Mouse (Mus musculus): ENCODE results near the gene Htr6. TPM values are rescaled to one million over a fixed set of nuclear protein-coding genes. Genes with fewer than 3 reads are reported as not detected.
A peak's percentile ranks its signal among the peaks of the same experiment; 100 is the strongest.

Htr6 gene
- total RNA-seq (2021), result not detected
- long read RNA-seq, experiment 1, result 0 reads
- long read RNA-seq, experiment 2, result 0 reads

- intact Hi-C loops (cut with DNase I; ENCODE audit: low total_unique reads), result loop anchor here (5.0 kb wide), 1 partner anchor 153 kb away; no protein-coding TSS in a partner anchor
- DNase-seq, result no peak
Observed at GRCm38 (mm10) chr4:139075041-139075711, at the start of gene Htr6. TSS of gene Htr6 (minus strand) at chr4:139075570.

GRCm38 (mm10) chr4:139124940-139125339, 49.6 kb upstream of the Htr6 start:
- intact Hi-C loops (cut with DNase I; ENCODE audit: low total_unique reads), result no loop called here
- no peak for DNase-seq

GRCm38 (mm10) chr4:139122557-139122956, 47.2 kb upstream of the Htr6 start:
- intact Hi-C loops (cut with DNase I; ENCODE audit: low total_unique reads), result no loop called here
- no peak for DNase-seq

GRCm38 (mm10) chr4:139120998-139121397, 45.6 kb upstream of the Htr6 start:
- intact Hi-C loops (cut with DNase I; ENCODE audit: low total_unique reads), result no loop called here

DNA sequence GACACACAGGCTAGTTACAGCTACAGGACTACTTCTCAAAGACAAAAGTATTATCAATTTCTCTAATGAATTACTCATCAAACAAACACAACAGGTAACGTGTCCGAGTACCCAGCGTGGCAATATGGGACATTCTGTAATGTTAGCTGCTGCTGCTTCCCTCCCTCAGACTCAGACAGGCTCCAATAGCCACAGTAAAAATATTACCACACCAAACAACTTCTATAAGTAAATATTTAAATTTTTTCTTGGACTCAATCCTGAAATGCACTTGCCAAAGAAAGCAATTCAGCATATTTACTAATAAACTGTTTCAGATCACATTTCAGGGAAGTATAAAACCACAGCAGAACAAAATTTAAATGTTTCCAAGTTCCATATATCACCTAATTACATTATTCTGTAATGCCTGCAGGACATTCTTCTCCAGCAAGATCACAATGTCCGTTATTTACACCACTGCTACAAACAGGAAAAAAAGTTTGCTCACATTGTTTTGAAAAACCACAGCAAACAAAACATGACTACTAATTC, 45.0 kb upstream of the Htr6 start:
- intact Hi-C loops (cut with DNase I; ENCODE audit: low total_unique reads), result no loop called here
- DNase-seq, result no peak

More at GRCm38 (mm10) chr4:139120998-139121397, 45.6 kb upstream of the Htr6 start:
- DNase-seq, result no peak

- intact Hi-C loops (cut with DNase I; ENCODE audit: low total_unique reads), result no loop called here
- DNase-seq, result no peak
Observed at GRCm38 (mm10) chr4:139116356-139117063, 41.1 kb upstream of the Htr6 start.

GRCm38 (mm10) chr4:139115721-139116120, 40.4 kb upstream of the Htr6 start:
- intact Hi-C loops (cut with DNase I; ENCODE audit: low total_unique reads), result no loop called here
- DNase-seq, result no peak

DNA sequence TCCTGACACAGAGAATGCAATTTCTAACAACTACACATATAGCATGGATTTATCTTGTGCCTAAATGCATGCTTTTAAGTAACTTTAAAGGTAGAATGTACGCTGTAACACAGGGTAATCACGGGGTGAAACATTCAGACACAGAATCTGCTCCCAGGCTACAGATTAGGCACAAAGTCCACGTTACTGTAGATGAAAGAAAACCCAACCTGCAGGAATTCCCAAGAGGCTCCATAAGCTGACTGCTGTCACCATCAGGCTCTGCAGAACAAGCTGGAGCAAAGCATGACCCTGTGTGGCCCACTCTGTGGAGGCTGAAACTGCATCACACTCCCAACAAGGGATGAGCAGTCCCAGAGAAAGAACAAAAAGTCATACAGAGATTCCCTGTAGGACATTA, 37.1 kb upstream of the Htr6 start:
- DNase-seq, result no peak
- intact Hi-C loops (cut with DNase I; ENCODE audit: low total_unique reads), result no loop called here

- intact Hi-C loops (cut with DNase I; ENCODE audit: low total_unique reads), result no loop called here
Observed at GRCm38 (mm10) chr4:139111421-139111820, 36.1 kb upstream of the Htr6 start.

DNA sequence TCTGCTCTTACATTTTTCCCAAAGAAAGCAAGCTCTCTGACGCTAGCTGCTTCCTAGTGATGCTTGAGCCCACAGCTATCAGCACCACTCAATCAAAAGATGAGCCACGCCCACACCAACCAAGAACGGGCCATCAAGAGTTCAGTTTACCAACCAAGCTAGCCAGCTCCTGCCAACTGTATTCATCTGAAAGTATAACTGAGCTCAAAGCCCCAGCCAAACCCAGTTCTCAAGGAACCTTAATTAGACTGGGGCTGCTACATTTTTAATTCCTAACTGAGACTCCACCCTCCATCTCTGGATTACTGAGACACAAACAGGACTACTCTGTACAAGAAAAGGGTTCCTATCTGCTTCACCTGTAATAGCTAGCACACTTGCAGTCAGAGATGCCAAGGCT, 35.5 kb upstream of the Htr6 start:
- intact Hi-C loops (cut with DNase I; ENCODE audit: low total_unique reads), result no loop called here
- no peak for DNase-seq

More at GRCm38 (mm10) chr4:139111421-139111820, 36.1 kb upstream of the Htr6 start:
- no peak for DNase-seq

- intact Hi-C loops (cut with DNase I; ENCODE audit: low total_unique reads), result no loop called here
Observed at GRCm38 (mm10) chr4:139105453-139105852, 30.1 kb upstream of the Htr6 start.

GRCm38 (mm10) chr4:139101546-139101945, 26.2 kb upstream of the Htr6 start:
- no peak for DNase-seq
- intact Hi-C loops (cut with DNase I; ENCODE audit: low total_unique reads), result no loop called here

More at GRCm38 (mm10) chr4:139105453-139105852, 30.1 kb upstream of the Htr6 start:
- no peak for DNase-seq

- DNase-seq, result no peak
- intact Hi-C loops (cut with DNase I; ENCODE audit: low total_unique reads), result no loop called here
Observed at GRCm38 (mm10) chr4:139100326-139100725, 25.0 kb upstream of the Htr6 start.

- DNase-seq, result no peak
- intact Hi-C loops (cut with DNase I; ENCODE audit: low total_unique reads), result no loop called here
Observed at GRCm38 (mm10) chr4:139096201-139096600, 20.8 kb upstream of the Htr6 start.

DNA sequence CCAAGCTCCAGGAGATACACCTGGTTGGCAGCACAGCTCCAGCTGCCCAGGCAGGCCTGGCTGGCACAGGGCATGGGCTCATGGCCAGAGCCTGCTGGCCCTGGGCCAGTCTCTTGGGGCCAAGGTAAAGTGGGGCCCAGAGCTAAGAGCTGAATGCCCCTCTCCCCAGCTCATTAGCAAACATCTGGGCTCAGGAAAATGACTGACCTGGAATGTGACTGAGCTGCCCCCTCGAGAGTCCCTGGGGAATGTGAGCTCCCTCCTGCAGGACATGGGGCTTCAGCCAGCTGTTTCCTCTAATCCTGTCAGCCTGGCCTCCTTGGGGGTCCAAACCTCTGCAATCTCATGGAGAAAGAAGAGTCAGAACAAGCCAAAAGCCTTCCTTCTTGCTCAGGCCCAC, 20.0 kb upstream of the Htr6 start:
- no peak for DNase-seq
- intact Hi-C loops (cut with DNase I; ENCODE audit: low total_unique reads), result no loop called here

- intact Hi-C loops (cut with DNase I; ENCODE audit: low total_unique reads), result no loop called here
- DNase-seq, result no peak
Observed at GRCm38 (mm10) chr4:139093196-139093530, 17.8 kb upstream of the Htr6 start.

- intact Hi-C loops (cut with DNase I; ENCODE audit: low total_unique reads), result no loop called here
- DNase-seq, result peak; percentile 83
Observed at GRCm38 (mm10) chr4:139092356-139093195, 17.2 kb upstream of the Htr6 start, which contains the start of gene Nbl1. TSS of gene Nbl1 (minus strand) at chr4:139092993.

- intact Hi-C loops (cut with DNase I; ENCODE audit: low total_unique reads), result no loop called here
- peak; percentile 74 for DNase-seq
Observed at GRCm38 (mm10) chr4:139091478-139092355, 16.3 kb upstream of the Htr6 start.

- intact Hi-C loops (cut with DNase I; ENCODE audit: low total_unique reads), result no loop called here
- DNase-seq, result no peak
Observed at GRCm38 (mm10) chr4:139091066-139091465, 15.7 kb upstream of the Htr6 start.

Data from gastrocnemius, postnatal 14 days (tissue).